Mouse (Mus musculus) retina, embryonic 14.5 days (tissue): ENCODE data around the gene Pih1d1.

Experiments
- DNase-seq: peaks from one replicate; pipeline ENCODE4 v3.0.0-alpha.2; 2015; ENCODE audit warnings: low spot score

The Pih1d1 gene

DNA sequence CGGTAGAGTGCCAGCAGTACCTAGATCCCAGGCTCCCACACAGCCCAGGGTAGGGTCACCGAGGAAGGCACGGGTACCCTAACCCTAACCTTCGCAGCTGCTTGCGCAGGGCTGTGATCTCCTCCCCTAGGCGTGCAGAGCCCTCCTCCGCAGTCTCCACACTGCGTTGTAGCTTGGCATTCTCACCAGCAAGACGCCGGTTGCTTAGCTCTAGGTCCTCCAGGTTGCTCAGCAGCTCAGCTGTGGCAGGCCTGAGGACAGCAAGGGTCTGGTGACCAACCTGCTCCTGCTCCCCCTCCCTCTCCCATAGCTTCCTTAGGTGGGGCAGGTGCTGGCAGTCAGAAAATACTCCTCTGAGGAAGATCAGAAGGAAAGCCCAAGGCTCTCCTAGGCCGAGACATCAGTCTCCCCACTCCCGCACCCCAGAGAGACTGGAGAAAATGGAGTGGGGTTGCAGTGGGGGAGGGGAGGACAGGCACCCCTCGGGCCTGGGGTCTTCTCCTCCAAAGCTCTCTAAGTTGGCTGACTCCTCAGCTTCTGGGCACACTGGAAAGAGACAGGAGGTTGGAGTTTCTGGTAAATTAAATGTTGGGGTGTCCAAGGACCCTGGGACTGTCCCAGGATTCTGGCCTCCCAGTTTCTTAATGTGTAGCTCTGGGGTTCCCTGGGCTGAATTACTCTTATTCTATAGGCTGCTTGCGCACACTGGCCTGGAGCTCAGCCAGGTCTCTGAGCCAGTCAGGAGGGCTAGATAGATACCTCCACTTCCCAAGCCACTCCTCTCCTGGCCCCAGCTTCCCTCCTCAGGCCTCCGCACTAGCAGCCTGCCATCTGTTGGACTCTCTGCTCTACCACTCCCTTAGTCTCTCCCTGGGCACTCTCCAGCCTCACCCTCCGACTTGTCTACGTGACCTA lies 40.0 kb downstream of the Pih1d1 start:
- DNase-seq = no peak

DNA sequence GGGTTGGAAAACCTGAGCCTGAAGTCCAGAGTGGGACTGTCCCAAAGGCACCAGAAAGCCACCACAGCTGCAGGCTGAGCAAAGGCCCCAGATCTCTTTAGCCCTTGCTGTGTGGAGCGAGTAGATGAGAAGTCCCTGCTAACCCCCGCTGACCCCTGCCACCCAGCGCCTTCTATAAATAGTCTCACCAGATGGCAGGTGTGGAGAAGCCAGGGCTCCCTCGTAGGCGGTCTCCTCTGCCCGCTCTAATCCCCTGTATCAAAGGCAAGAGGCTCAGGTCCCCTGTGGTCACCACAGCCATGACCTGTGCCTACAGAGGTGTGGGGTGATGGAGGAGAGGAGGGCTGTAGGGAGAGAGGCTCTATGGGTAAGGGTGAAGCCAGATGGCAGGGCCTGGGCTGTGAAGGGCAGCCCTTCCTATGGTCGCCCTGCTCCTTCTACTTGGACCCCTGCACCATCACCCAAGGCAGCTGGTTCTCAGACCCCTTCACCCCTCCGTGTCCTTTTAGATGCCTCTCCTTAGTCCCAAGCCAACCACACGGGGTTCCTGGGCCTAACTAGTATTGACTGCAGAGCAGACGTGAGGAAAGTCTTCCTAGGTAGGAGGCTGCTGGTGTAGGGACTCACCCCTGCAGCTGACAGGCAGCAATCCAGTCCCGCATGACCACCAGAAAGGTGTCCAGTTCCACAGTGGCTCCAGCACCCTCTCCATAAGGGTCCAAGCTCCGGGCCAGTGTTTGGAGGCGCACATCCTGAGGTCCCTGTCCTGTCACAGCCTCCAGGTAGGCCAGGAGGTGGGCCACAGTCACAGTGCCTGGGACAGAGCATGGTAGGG lies 41.5 kb downstream of the Pih1d1 start:
- DNase-seq = no peak

DNA sequence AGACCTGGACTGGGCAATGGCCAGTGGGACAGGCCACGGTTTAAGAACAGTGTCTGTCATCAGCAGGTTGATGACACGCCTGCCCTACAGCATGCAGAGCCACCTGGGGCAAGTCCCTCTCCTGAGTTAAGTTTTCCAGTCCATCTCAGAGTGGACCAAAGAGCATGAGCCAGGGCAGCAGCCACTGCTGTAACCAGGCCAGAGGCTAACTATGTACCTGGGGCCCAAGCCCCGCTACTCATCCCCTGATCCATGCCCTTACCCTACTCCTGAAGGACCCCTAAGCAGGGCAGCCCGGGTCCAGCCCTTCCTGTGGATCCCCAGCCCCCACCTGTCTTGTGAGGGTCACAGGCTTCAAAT lies 42.1 kb downstream of the Pih1d1 start:
- DNase-seq = no peak

GRCm38 (mm10) chr7:45196994-45197393 lies 42.9 kb downstream of the Pih1d1 start:
- DNase-seq = no peak

GRCm38 (mm10) chr7:45198435-45198834 lies 44.3 kb downstream of the Pih1d1 start:
- peak; percentile 89 for DNase-seq

- no peak for DNase-seq
These were observed 44.9 kb downstream of the Pih1d1 start for GRCm38 (mm10) chr7:45198961-45199360.

GRCm38 (mm10) chr7:45202654-45203053 lies 48.6 kb downstream of the Pih1d1 start:
- no peak for DNase-seq

GRCm38 (mm10) chr7:45204380-45205143 lies 50.5 kb downstream of the Pih1d1 start, which contains the start of gene Ccdc155:
Gene Ccdc155 (minus strand): TSS chr7:45204892.
- DNase-seq = peak; percentile 98

DNA sequence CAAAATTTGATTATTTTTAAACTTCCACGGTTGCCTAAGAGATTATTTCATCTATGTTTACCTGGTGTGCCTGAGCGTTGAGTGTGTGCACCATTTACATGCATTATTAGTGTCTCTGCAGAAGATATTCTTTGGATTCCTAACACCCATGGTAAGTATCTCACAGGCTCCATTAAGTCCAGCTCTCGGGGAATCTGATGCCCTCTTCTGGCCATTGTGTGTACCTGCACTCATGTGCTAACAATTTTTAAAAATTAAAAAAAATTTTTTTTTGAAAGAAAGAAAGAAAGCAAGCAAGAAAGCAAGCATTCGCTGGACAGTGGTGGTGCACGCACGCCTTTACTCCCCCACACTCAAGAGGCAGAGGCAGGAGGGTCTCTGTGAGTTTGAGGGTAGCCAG lies 54.2 kb downstream of the Pih1d1 start:
- no peak for DNase-seq
